Mouse (Mus musculus) embryonic facial prominence, embryonic 14.5 days (tissue): ENCODE results near the gene Dpysl4. TPM values are rescaled to one million over a fixed set of nuclear protein-coding genes. Genes with fewer than 3 reads are reported as not detected.

ENCODE experiments used
- ATAC-seq: fragments of 200-750 bp; cut with Nextera tagmentation; 2 replicates; pipeline ENCODE4 v1.8.0; 2017; ENCODE audit warnings: low read depth, moderate number of reproducible peaks, moderate TSS enrichment
- DNase-seq: peaks from one replicate; pipeline ENCODE4 v3.0.0-alpha.2; 2015; ENCODE audit warnings: low spot score
- H3K27ac ChIP-seq: fragments of 300-500 bp; sonication (generic); replicated peaks from 2 replicates; pipeline ENCODE4 v1.5.1; 2014; ENCODE audit warnings: low read depth, mild to moderate bottlenecking, low read length, moderate library complexity
- H3K27me3 ChIP-seq: fragments of 300-500 bp; sonication (generic); replicated peaks from 2 replicates; pipeline ENCODE4 v1.6.1; 2014; ENCODE audit warnings: low read length; ENCODE audit not compliant: control insufficient read depth, insufficient read depth
- H3K36me3 ChIP-seq: fragments of 300-500 bp; sonication (generic); 2 replicates; pipeline ENCODE4 v1.6.1; 2014; ENCODE audit warnings: low read length, mixed read lengths; ENCODE audit not compliant: control insufficient read depth, insufficient read depth
- H3K4me1 ChIP-seq: fragments of 300-500 bp; sonication (generic); 2 replicates; pipeline ENCODE4 v1.6.1; 2014; ENCODE audit warnings: antibody characterized with exemption, low read length; ENCODE audit not compliant: control insufficient read depth, insufficient read depth
- H3K4me2 ChIP-seq: fragments of 300-500 bp; sonication (generic); 2 replicates; pipeline ENCODE4 v1.6.1; 2014; ENCODE audit warnings: low read depth, mild to moderate bottlenecking, low read length, moderate library complexity, mixed read lengths
- H3K4me3 ChIP-seq: fragments of 300-500 bp; sonication (generic); 2 replicates; pipeline ENCODE4 v1.5.1; 2014; ENCODE audit warnings: low read depth, mild to moderate bottlenecking, low read length
- H3K9ac ChIP-seq: fragments of 300-500 bp; sonication (generic); 2 replicates; pipeline ENCODE4 v1.6.1; 2014; ENCODE audit warnings: low read depth, mild to moderate bottlenecking, low read length, moderate library complexity, mixed read lengths
- H3K9me3 ChIP-seq: fragments of 300-500 bp; sonication (generic); 2 replicates; pipeline ENCODE4 v1.6.1; 2016; ENCODE audit warnings: low read length; ENCODE audit not compliant: control insufficient read depth
- WGBS: fragments of 180-500 bp; shearing (Covaris S2); extraction: QIAGEN DNeasy Blood & Tissue Kit; methylation state at CpG from one replicate; pipeline ENCODE4 v1.1.7; 2014; 5-methylcytosine and 5-hydroxymethylcytosine counted together
- polyA plus RNA-seq: library from polyadenylated mRNA; unstranded; fragments of >200 nt; fragmentation: Nextera tagmentation; extraction: Ambion mirVana; gene quantifications from 2 replicates; pipeline ENCODE4 v1.2.1, GENCODE M21; 2014

Gene Dpysl4
- polyA plus RNA-seq, 1 experiment from 2014 or later, result 19.8 TPM

DNA sequence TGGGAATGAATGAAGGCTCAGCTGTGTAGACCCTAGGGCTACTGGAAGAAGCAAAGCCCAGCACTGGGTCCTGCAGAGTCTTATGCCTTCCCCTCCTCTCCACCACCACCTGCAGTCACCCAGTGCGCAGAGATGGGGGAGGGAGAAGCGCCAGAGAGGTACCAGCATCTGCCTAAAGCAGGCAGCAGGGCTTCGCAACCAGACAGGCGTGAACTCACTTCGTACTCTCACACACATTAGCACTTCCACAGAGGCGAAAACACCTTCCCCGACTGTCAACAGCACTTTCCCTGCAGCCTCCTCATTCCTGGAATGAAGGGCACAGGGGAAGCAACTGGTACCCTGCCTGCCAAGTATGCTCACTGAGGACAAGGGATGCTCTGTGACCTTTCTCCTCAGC is 63.6 kb downstream of the Dpysl4 start:
- H3K4me2 ChIP-seq, result no peak overlapping the region
- no peak overlapping the region for H3K27ac ChIP-seq
- no peaks in the 10 kb centered on the region for H3K36me3 ChIP-seq
- H3K4me1 ChIP-seq, result peaks cover 9% of the 10 kb centered on the region; the same call in 1 of the 2 replicates
- H3K27me3 ChIP-seq, result no peaks in the 10 kb centered on the region
- DNase-seq (no peak), ATAC-seq (no peak)
- 35% methylated on average over 6 of the region's 7 CpGs for WGBS
- H3K9me3 ChIP-seq, result no peaks in the 10 kb centered on the region
- no peak overlapping the region for H3K4me3 ChIP-seq
- no peak overlapping the region for H3K9ac ChIP-seq

GRCm38 (mm10) chr7:139151116-139151515 is 65.3 kb downstream of the Dpysl4 start:
- Histone ChIP-seq H3K36me3 (no peaks in the 10 kb centered on the region), H3K27me3 (no peaks in the 10 kb centered on the region), H3K9me3 (no peaks in the 10 kb centered on the region), H3K9ac (no peak overlapping the region), H3K4me3 (no peak overlapping the region), H3K27ac (no peak overlapping the region), H3K4me1 (peaks cover 7% of the 10 kb centered on the region; the same call in 1 of the 2 replicates), H3K4me2 (no peak overlapping the region)
- WGBS, result 36% methylated on average over 10 of the region's 10 CpGs
- ATAC-seq, result peak; percentile 82
- DNase-seq, result peak; percentile 77

Other genes starting within 250 kb of the Dpysl4 start
- 40.5 and 42.5 TPM in 2 replicates for gene Ppp2r2d, start 239.9 kb upstream of the Dpysl4 start, polyA plus RNA-seq
- 13.6 and 16.0 TPM in 2 replicates for gene Mapk1ip1, start 239.7 kb upstream of the Dpysl4 start, polyA plus RNA-seq
- 92.6 and 111 TPM in 2 replicates for gene Bnip3, start 176.5 kb upstream of the Dpysl4 start, polyA plus RNA-seq
- gene Jakmip3, start 145.3 kb upstream of the Dpysl4 start, polyA plus RNA-seq, result 0.46 and 1.2 TPM in 2 replicates
- 3.2 and 3.3 TPM in 2 replicates for gene Lrrc27, start 127.0 kb downstream of the Dpysl4 start, polyA plus RNA-seq
- gene Stk32c, start 127.3 kb downstream of the Dpysl4 start, polyA plus RNA-seq, result 0.11 and 0.35 TPM in 2 replicates
- 11.0 and 11.6 TPM in 2 replicates for gene Pwwp2b, start 162.5 kb downstream of the Dpysl4 start, polyA plus RNA-seq